Mouse (Mus musculus): ENCODE data around the gene Gm16253. TPM values are rescaled to one million over a fixed set of nuclear protein-coding genes. Genes with fewer than 3 reads are reported as not detected.
A peak's percentile ranks its signal among the peaks of the same experiment; 100 is the strongest.
"Not testable (repeated sequence)": the region's sequence is repeated elsewhere in the genome, so short reads cannot be mapped to it uniquely, and the experiment has no call there.

Gm16253 gene
- total RNA-seq, 2 experiments from 2014 or later = 1.6 to 1.9 TPM

- DNase-seq = peak in 1 of 2 experiments; percentile 55
Observed at GRCm38 (mm10) chr3:96597435-96597891, 20.7 kb downstream of the Gm16253 start.

GRCm38 (mm10) chr3:96598156-96599068 is 21.6 kb downstream of the Gm16253 start:
- peak; percentile 88 to 89 for DNase-seq

GRCm38 (mm10) chr3:96599069-96599393 is 22.2 kb downstream of the Gm16253 start:
- no peak for DNase-seq

- no peak for DNase-seq
Observed at GRCm38 (mm10) chr3:96599411-96599810, 22.6 kb downstream of the Gm16253 start.

- peak; percentile 97 to 98 for DNase-seq
Observed at GRCm38 (mm10) chr3:96600639-96601250, 24.0 kb downstream of the Gm16253 start, which contains the start of gene Lix1l. Gene Lix1l, plus strand, starts transcription at chr3:96601149.

- DNase-seq = peak; percentile 88 to 91
Observed at GRCm38 (mm10) chr3:96601251-96601787, 24.5 kb downstream of the Gm16253 start.

GRCm38 (mm10) chr3:96601941-96602703 is 25.3 kb downstream of the Gm16253 start:
- peak; percentile 59 to 70 for DNase-seq

- no peak for DNase-seq
Observed at GRCm38 (mm10) chr3:96602704-96603084, 25.9 kb downstream of the Gm16253 start.

- DNase-seq = peak in 1 of 2 experiments; percentile 38
Observed at GRCm38 (mm10) chr3:96603311-96603710, 26.5 kb downstream of the Gm16253 start.

- not testable (repeated sequence) for DNase-seq
Observed at GRCm38 (mm10) chr3:96606007-96606406, 29.2 kb downstream of the Gm16253 start.

- no peak for DNase-seq
Observed at GRCm38 (mm10) chr3:96606618-96607017, 29.8 kb downstream of the Gm16253 start.

GRCm38 (mm10) chr3:96617941-96618340 is 41.2 kb downstream of the Gm16253 start:
- DNase-seq = no peak

GRCm38 (mm10) chr3:96623201-96623600 is 46.4 kb downstream of the Gm16253 start:
- no peak for DNase-seq

- peak; percentile 97 to 99 for DNase-seq
Observed at GRCm38 (mm10) chr3:96629729-96630600, 53.2 kb downstream of the Gm16253 start, which contains the start of gene Rbm8a. Gene Rbm8a, plus strand, starts transcription at chr3:96629933.

Other genes starting within 250 kb of the Gm16253 start
- not detected for gene BC107364, start 124.7 kb upstream of the Gm16253 start, total RNA-seq (2021)
- gene Hfe2, start 51.8 kb upstream of the Gm16253 start, total RNA-seq (2021) = 100 to 1,000 TPM; 279 to 290 TPM
- gene Txnip, start 19.0 kb upstream of the Gm16253 start, total RNA-seq (2021) = 100 to 1,000 TPM; 435 to 530 TPM
- 10 to 100 TPM; 26.7 to 30.5 TPM for gene Polr3gl, start 17.2 kb downstream of the Gm16253 start, total RNA-seq (2021)
- gene Ankrd34a, start 19.7 kb downstream of the Gm16253 start, total RNA-seq (2021) = 1 to 10 TPM in 1 of 2 experiments, under 1 TPM in 1; 0.59 to 1.4 TPM
- gene Lix1l, start 24.2 kb downstream of the Gm16253 start, total RNA-seq (2021) = 10 to 100 TPM; 24.4 to 27.4 TPM
- 10 to 100 TPM; 36.5 to 37.2 TPM for gene Rbm8a, start 52.9 kb downstream of the Gm16253 start, total RNA-seq (2021)
- gene Pex11b, start 58.4 kb downstream of the Gm16253 start, total RNA-seq (2021) = 10 to 100 TPM; 32.7 to 36.3 TPM
- gene Gm42957, start 58.5 kb downstream of the Gm16253 start, total RNA-seq (2021) = under 1 TPM in 1 of 2 experiments, not detected in 1; 0.18 TPM
- under 1 TPM; 0.62 to 0.69 TPM for gene Itga10, start 68.6 kb downstream of the Gm16253 start, total RNA-seq (2021)
- 1 to 10 TPM; 1.2 to 1.3 TPM for gene Ankrd35, start 93.1 kb downstream of the Gm16253 start, total RNA-seq (2021)
- gene Pias3, start 119.4 kb downstream of the Gm16253 start, total RNA-seq (2021) = 10 to 100 TPM; 13.4 to 15.3 TPM
- 1 to 10 TPM; 2.7 to 5.3 TPM for gene Nudt17, start 131.6 kb downstream of the Gm16253 start, total RNA-seq (2021)
- gene Polr3c, start 150.6 kb downstream of the Gm16253 start, total RNA-seq (2021) = 10 to 100 TPM; 23.1 to 26.1 TPM
- gene Rnf115, start 150.7 kb downstream of the Gm16253 start, total RNA-seq (2021) = 10 to 100 TPM; 22.5 to 22.6 TPM

Data from heart, adult 18-20 months (tissue).